Mouse (Mus musculus): ENCODE data around the gene Palm3.
A peak's percentile ranks its signal among the peaks of the same experiment; 100 is the strongest.
"Not testable (repeated sequence)": the region's sequence is repeated elsewhere in the genome, so short reads cannot be mapped to it uniquely, and the experiment has no call there.

Gene Palm3

GRCm38 (mm10) chr8:83998231-83999056, 22.8 kb upstream of the Palm3 start:
- peak; percentile 75 for DNase-seq

DNA sequence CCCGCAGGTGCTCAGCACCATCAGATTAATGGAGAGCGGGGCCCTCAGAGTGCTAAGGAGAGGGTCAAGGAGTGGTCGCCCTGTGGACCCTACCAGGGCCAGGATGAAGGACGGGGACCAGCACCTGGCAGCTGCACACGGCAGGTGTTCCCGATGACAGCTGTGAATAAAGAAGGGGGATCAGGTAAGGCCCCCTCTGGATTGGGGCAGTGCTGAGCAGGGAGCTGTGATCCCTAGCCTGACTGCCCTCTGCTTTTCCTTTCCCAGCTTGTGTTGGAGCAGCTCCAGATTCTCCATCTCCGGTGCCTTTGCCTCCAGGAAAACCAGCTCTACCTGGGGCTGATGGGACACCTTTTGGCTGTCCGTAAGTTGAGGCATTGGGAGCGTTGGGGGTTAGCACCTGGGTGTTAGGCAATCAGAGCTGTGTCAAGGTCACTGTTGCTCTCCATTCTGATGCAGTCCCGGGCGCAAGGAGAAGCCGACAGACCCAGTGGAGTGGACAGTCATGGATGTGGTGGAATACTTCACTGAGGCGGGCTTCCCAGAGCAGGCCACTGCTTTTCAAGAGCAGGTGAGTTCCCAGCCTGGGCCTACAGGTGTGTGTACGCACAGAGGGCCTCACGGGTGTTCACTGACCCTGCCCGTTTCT, 22.1 kb upstream of the Palm3 start:
- DNase-seq = no peak

DNA sequence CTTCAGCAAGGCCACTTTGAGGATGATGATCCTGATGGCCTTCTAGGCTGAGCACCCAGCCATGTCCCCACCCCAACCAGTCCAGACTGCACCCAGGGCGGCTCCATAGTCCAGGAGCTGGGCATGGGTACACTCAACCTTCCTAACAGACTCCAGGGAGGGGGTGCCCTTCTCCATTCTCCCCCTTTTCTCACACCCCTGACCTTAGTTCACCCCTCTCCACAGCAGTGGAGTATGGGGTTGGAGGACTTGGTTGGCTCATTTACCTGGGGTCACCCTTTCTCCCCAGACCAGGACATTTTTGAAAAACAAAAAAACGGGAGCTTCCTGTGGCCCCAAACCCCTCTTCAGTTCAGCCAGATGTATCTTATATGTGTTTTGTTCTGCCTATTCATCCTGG, 21.4 kb upstream of the Palm3 start:
- DNase-seq = no peak

DNA sequence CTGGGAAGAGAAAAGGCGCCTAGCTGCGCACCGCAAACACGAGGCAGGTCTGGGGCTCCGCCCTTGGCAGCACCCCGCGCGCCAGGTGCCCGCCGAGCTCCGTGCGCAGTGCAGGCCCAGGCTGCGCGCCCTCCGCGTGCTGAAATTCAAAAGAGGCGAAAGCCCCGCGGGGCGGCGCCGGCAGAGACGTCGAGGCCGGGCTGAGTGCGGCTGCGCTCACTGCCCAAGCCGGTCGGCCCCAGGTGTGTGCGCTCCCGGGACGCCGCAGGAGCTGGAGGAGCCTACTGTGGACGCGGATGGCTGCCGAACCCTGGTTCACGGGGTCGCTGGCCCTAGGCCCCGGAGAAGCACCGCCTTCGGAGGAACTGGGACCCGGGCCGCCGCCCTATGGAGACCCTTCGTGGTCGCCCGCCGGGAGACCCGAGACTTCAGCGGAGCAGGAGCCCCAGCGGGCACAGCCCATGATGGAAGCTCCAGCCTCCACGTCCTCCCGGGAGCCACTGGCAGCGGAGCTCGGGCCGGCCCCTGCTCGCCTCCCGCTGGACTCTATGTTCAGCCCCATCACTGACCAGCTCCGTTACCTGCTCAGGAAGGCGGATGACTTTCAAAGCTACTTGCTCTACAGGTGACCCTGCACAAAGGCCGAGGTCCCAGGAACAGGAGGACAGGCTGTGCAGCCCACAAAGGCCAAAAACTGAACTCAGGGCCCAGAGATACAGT, 19.8 kb upstream of the Palm3 start, which contains the start of gene 1700067K01Rik:
TSS of gene 1700067K01Rik (plus strand) at position 222 of the 720 bp plus-strand sequence.
- no peak for DNase-seq

GRCm38 (mm10) chr8:84002957-84003611, 18.2 kb upstream of the Palm3 start:
- DNase-seq = no peak

DNA sequence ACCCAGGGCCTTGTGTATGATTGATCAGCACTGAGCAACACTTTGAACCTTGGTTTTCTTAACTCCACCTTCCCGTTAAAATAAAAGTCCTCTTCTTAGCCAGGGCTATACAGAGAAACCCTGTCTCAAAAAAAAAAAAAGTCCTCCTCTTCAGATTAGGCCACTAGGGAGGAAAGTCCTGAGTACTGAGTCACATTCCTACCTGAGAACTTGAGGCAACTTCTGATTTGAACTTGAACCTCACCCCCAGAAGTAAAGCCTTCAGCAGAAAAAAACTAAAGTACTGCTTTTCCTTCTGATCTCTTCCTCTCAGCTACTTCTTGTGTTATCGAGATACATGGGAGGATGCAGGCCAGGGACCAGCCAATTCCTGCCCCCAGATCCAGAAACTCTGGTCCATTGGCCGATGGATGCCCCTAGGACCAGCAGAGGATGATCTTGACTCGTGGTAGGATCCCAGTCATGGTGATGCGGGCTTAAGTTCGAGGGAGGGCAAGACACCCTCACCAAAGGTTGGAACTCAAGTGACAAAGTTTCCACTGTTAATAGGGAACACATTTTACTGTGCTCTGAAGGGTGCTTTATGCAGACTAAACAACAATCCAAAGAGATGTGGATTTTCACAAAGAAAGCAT, 17.5 kb upstream of the Palm3 start:
- DNase-seq = no peak

GRCm38 (mm10) chr8:84004533-84005201, 16.6 kb upstream of the Palm3 start:
- peak; percentile 93 for DNase-seq

- not testable (repeated sequence) for DNase-seq
Measured at GRCm38 (mm10) chr8:84005502-84005901, 15.8 kb upstream of the Palm3 start.

DNA sequence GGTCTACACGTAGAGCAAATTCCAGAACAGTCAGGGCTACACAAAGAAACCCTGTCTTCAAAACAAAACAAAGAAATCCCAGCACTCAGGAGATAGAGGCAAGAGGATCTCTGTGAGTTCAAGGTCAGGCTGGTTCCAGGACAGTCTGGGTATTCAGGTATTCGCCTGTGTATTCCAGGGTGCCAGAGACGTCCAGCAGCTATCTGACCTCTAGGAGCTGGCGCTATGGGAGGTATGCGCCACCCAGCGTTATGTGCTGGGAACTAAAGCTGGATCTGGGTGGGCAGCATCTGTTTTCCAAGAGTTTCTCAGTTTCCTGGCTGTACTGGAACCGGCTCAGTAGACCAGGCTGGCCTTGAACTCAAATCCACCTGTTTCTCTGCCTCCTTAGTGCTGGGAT, 12.9 kb upstream of the Palm3 start:
- DNase-seq = peak; percentile 50

- DNase-seq = peak; percentile 87
Measured at GRCm38 (mm10) chr8:84009876-84010275, 11.4 kb upstream of the Palm3 start.

- DNase-seq = peak; percentile 84
Measured at GRCm38 (mm10) chr8:84010625-84011611, 10.4 kb upstream of the Palm3 start.

DNA sequence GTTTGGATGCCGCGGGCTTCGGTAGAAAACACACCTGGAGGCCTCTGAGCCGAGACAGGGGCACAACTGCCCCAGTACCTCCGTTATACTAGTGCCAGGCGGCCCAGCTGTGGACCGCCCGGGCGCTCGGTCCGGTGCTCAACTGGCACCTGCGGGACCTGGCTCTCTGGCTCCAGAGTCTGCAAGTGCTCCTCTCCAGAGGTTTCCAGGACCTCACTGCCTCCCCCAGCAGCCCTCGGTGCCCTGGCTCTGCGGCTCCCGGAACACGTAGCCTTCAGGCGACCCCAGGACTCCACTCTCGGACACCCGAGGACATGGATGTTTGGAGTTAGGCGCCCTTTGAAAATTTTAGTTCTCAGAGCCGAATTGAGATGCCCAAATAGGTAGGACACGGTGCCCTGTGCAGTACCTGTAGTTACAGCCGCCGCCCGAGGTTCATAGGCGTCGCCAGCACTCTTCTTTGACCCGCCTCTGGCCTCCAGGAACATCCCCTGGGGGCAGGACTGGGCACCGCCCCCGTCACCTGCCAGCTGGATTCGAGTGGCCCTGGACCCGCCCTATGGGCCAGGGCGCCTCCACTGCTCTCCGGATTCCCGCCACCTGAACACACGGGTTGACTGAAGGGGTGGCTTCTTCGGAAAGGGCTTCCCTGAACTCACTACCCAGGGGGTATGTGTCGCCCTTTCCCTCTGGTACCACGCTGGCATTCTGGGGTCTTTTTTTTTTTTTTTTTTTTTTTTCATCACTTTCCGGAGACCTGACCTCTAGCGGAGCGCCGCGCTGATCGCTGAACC, 9.4 kb upstream of the Palm3 start, which contains the start of gene 2210011C24Rik:
TSS of gene 2210011C24Rik (minus strand) at position 467 of the 794 bp plus-strand sequence.
- peak; percentile 32 for DNase-seq

- peak; percentile 56 for DNase-seq
Measured at GRCm38 (mm10) chr8:84012499-84013165, 8.6 kb upstream of the Palm3 start.

DNA sequence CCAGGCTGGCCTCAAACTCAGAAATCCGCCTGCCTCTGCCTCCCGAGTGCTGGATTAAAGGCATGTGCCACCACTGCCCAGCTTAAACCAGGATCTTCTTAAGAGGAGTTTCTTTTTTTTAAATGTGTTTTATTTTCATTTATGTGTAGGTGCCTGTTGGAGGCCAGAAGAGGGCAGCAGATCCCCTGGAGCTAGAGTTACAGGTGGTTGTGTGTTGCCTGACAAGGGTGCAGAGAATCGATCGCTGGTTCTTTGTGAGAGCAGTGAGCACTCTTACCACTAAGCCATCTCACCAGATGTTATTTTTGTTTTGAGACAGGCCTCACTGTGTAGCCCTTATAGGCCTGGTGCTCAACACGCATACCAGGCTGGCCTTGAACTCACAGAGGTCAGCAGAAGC, 5.4 kb upstream of the Palm3 start:
- no peak for DNase-seq

- DNase-seq = no peak
Measured at GRCm38 (mm10) chr8:84019738-84020137, 1.5 kb upstream of the Palm3 start.

DNA sequence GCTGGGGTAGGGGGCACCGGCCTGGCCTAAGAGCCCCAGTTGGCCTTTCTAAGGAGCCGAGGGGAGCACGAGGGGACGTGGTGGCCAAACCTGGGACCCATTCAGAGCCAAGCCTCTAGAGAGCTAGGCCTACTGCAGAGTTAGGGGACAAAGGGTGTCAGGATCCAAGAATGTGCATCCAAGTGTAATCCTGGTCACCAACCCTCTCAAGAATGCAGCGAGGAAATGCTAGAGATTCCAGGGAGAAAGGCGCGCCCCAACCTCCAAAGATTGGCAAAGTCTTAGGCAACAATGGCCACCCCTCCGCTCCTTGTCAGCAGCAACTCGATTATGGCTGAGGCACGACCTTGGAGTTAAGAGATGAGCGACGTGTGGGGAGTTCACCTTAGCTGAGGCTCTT, 298 bp downstream of the Palm3 start:
- no peak for DNase-seq

DNA sequence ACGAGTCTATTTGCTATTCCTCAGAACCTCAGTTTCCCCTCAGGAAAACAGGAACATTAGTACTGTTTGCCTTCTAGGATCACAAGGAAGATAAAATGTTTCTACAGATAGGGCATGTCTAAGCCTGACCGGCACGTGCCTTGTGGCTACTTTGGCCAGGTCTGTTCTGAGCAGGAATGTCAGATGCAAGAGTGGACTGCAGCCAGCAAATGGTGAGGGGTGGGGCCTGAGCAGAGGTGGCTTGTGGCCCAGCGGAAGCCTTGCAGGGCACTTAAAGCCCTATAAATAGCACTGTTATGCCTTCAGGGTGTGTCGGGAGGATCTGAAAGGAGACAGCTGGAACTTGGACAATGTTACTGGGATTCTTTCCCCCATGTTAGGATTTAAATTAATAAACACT, 1.8 kb downstream of the Palm3 start:
- no peak for DNase-seq

DNA sequence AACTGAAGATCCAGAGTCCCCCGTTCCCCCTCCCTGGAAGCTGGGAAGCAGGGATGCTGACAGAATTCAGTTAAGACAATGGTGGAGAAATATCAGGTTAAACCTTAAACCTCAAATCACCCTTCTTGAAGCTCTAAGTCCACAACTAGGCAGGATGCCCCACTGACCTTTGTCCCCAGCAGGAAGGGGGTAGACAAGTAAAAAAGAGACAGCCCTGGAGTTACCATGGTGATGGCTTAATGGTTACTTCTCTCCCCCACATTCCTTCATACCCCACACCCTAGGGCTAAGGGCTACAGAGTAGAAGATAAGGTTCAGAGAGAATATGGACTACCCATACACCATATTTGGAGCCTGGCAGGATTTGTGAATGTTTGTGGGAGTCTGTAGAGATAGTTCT, 2.4 kb downstream of the Palm3 start:
- no peak for DNase-seq

DNA sequence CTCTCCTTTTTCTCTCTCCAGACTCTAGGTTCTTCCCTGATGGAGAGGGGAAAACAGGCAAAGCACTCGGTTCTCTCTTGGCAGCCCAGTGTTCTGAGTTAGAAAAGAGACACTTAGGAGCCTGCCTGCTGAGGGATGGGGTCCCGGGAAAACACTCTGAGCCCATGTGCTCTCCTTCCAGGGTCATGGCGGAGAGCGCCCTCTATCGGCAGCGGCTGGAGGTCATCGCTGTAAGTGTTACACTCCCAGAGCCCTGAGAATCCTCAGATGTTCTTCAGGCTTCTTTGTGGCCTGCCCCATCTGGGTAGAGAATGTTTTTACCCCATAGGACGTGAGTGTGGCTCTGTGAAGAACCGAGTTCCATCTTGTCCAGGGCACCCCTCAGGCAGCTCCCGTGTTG, 2.9 kb downstream of the Palm3 start:
- DNase-seq = peak; percentile 74

Data from retina, postnatal 1 day (tissue).